Mouse (Mus musculus) yolk sac, embryonic 10.5 days (tissue): ENCODE measurements around the gene Myo7a.
A peak's percentile ranks its signal among the peaks of the same experiment; 100 is the strongest.

Experiments
- DNase-seq: peaks from one replicate; pipeline ENCODE4 v3.0.0-alpha.2; 2017; ENCODE audit warnings: low spot score

Myo7a gene

GRCm38 (mm10) chr7:98119179-98119960 lies at the start of gene Myo7a:
TSS of gene Myo7a (minus strand) at chr7:98119524.
- peak; percentile 90 for DNase-seq

GRCm38 (mm10) chr7:98164999-98165528 lies 45.7 kb upstream of the Myo7a start:
- DNase-seq, result no peak

GRCm38 (mm10) chr7:98164382-98164998 lies 45.2 kb upstream of the Myo7a start:
- no peak for DNase-seq

- DNase-seq, result no peak
Observed at GRCm38 (mm10) chr7:98163700-98164099, 44.4 kb upstream of the Myo7a start.

- peak; percentile 39 for DNase-seq
Observed at GRCm38 (mm10) chr7:98162239-98162638, 42.9 kb upstream of the Myo7a start.

- no peak for DNase-seq
Observed at GRCm38 (mm10) chr7:98160041-98160740, 40.9 kb upstream of the Myo7a start.

GRCm38 (mm10) chr7:98158481-98158880 lies 39.2 kb upstream of the Myo7a start:
- DNase-seq, result no peak

GRCm38 (mm10) chr7:98157636-98158332 lies 38.5 kb upstream of the Myo7a start:
- DNase-seq, result no peak

- no peak for DNase-seq
Observed at GRCm38 (mm10) chr7:98156280-98156665, 36.9 kb upstream of the Myo7a start.

GRCm38 (mm10) chr7:98155546-98156279 lies 36.4 kb upstream of the Myo7a start:
- DNase-seq, result peak; percentile 53

- DNase-seq, result no peak
Observed at GRCm38 (mm10) chr7:98153892-98154291, 34.6 kb upstream of the Myo7a start.

GRCm38 (mm10) chr7:98153345-98153744 lies 34.0 kb upstream of the Myo7a start:
- no peak for DNase-seq

- no peak for DNase-seq
Observed at GRCm38 (mm10) chr7:98152400-98152799, 33.1 kb upstream of the Myo7a start.

GRCm38 (mm10) chr7:98150525-98150924 lies 31.2 kb upstream of the Myo7a start:
- no peak for DNase-seq

- peak; percentile 63 for DNase-seq
Observed at GRCm38 (mm10) chr7:98149802-98150201, 30.5 kb upstream of the Myo7a start.

- DNase-seq, result no peak
Observed at GRCm38 (mm10) chr7:98148721-98149407, 29.5 kb upstream of the Myo7a start.

GRCm38 (mm10) chr7:98147766-98148165 lies 28.4 kb upstream of the Myo7a start:
- no peak for DNase-seq

GRCm38 (mm10) chr7:98146447-98146845 lies 27.1 kb upstream of the Myo7a start:
- no peak for DNase-seq

GRCm38 (mm10) chr7:98145842-98146446 lies 26.6 kb upstream of the Myo7a start:
- no peak for DNase-seq

- DNase-seq, result no peak
Observed at GRCm38 (mm10) chr7:98145402-98145801, 26.1 kb upstream of the Myo7a start, which contains the start of gene Omp. TSS of gene Omp (minus strand) at chr7:98145502.
